2 mouse cellular contexts compared by ENCODE assay signal in genomic region chr7:126818818-126819217, GRCm38 (mm10).
TF ChIP-seq lines count a peak whose summit lies in the region.

No protein-coding gene starts in this region.

TF ChIP-seq in CH12.LX, 34 proteins besides CTCF, POLR2A, EP300 and RAD21:
- TF ChIP-seq UBTF (IDR thresholded peaks at IDR 0.05; ENCODE audit: low read depth, low read length): no peak
- TF ChIP-seq ZC3H11A (IDR thresholded peaks at IDR 0.05; ENCODE audit: low read depth, low read length): no peak
- TF ChIP-seq CHD2 (IDR thresholded peaks at IDR 0.05; ENCODE audit: low read length): no peak
- TF ChIP-seq POLR2AphosphoS2 (IDR thresholded peaks at IDR 0.05; ENCODE audit: low read depth, low read length): no peak
- TF ChIP-seq JUN (IDR thresholded peaks at IDR 0.05; ENCODE audit: insufficient read depth, low read depth, low read length): no peak
- TF ChIP-seq E2F4 (IDR thresholded peaks at IDR 0.05; ENCODE audit: insufficient replicate concordance, low read depth, low read length): no peak
- TF ChIP-seq SIN3A (IDR thresholded peaks at IDR 0.05; ENCODE audit: low read length): no peak
- TF ChIP-seq GABPA (IDR thresholded peaks at IDR 0.05; ENCODE audit: insufficient replicate concordance, low read depth, low read length): no peak
- no peak for TF ChIP-seq MYC (IDR thresholded peaks at IDR 0.05; ENCODE audit: low read depth, low read length)

TF ChIP-seq in ES-E14, 5 proteins besides CTCF, POLR2A, EP300 and RAD21:
- TF ChIP-seq ZNF384 (IDR thresholded peaks at IDR 0.05; ENCODE audit: low read depth, low read length) (peak; percentile 82), ZC3H11A (IDR thresholded peaks at IDR 0.05; ENCODE audit: borderline replicate concordance, low read depth, low read length) (no peak), CHD2 (IDR thresholded peaks at IDR 0.05; ENCODE audit: low read depth, low read length) (no peak)
